Mouse (Mus musculus): ENCODE results near the gene Cd96.

Cd96 gene

DNA sequence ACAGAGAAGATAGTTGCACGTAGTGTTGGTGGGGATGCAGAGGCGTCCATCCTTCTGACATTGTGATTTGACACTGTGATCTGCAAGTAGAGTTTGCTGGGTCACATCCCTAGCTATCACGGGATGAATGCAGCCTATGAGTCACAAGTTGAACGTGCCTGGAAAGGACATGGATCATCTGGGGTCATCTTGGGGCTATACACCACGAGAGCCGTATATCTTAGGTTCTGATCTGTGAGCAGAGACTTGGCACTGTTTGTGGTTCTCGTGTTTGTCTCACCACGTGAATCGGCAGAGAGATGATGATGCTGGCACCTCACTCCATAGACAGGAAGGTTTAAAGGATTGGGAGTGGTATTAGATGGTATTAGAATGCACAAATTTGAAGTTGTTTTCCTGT is 86.2 kb downstream of the Cd96 start:
- no peak for DNase-seq

DNA sequence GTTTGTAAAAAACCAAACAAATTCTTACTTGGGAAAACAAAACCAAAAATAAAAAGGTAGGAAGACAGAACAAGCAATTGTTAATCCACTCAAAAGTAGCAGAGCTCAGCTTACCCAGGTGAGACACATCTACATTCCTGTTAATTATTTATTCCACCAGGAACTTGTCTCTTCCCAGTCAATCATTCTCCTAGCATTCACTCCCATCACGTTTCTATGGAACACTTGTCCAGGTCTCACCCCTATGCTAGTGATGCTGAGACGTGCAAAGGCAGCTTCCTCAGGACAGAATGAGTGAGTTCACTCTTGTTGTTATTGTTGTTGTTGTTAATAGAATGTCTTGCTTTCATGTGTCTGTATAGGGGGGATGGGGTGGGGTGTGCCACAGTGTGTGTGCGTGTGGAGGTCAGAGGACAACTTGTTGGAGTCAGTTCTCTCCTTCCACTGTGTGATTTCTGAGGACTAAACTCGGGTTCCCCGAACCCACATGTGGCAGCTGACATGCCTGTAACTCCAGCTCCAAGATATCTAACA is 97.0 kb downstream of the Cd96 start:
- no peak for DNase-seq

DNA sequence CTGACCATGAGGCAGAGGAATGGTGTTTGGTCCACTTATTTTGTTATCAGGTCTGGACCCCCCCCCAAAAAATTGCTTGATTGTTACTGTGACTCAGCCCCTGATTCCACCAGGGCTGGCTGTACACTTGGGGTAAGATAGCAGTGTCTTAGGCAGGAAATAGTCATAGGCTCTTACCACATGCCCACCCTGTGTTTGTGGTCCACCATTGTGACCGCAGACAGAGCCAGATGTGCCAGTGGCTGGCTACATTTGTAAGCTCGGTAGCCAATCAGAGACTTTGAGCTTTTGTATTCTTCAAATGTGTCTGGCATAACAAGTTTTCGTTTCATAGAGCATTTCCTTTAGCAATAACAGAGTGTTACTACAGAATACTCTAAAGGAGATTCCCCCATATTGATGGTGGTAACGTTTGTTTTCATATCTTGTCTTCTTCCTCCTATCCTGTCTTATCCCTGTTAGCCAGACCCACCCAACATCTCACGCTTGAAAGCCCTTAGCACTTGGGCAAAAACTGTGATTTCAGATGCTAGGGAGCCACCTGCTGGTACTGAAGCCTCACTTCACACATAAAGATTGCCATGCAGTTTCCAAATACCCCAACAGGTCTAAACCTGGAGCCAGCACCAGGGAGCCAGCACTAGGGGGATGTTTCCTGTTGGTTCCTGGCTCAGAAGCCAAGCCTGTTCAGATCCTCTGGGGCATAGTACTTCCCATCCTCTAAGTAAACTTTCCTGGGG is 97.7 kb downstream of the Cd96 start:
- DNase-seq = peak; percentile 55 to 71

DNA sequence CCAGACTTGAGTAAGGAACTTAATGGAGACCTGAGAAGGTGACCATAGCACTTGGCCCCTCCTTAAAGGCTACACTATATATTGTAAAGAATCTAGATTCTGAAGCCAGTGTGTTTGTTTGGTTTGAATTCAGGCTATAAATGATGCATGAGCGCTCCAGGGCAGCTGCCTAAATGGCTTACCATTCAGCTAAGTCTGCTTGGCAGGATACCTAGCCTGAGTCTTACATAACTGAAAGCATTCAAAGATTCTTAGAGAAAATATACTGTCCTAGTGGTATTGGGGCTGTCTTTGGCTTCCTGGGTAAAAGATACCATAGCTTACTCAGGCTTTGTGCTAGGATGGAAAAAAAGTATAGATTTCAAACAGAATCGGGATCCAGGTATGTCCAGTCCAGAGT is 98.7 kb downstream of the Cd96 start:
- DNase-seq = no peak

DNA sequence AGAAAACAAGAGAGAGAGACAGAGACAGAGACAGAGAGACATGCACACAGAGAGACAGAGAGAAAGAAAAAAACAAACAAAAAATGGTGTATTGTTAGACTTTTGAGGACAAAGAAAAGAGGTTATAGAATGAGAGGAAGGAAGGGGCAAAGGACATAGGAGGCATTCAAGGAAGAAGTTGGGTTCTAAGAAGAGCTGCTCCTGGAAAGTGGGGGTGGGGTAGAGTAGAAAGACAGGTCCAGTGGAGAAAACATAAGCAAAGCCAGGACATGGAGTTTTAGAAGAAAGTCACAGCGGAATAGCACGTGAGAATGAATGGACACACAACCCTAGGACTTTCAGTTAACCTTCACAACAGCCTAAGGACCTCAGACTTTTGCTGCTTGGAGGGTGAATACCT is 99.7 kb downstream of the Cd96 start:
- no peak for DNase-seq

DNA sequence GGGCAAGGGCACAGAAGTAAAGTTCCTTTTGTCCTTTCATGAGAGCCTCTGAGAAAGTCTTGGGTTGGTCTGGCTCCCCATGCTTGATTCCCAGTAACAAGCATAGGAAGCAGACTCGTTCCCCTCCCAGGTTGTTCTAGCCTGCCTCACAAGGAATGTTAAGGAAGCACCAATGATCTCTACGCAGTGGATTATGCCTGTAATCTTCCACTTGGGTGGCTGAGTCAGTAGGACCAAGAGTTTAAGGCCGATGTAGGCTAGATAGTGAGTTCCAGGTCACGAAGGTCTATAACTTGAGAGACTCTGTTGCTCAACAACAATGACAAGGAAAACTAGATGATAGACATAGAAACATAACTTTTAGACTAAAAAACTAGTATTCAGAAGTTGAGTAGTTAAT is 100.3 kb downstream of the Cd96 start:
- no peak for DNase-seq

DNA sequence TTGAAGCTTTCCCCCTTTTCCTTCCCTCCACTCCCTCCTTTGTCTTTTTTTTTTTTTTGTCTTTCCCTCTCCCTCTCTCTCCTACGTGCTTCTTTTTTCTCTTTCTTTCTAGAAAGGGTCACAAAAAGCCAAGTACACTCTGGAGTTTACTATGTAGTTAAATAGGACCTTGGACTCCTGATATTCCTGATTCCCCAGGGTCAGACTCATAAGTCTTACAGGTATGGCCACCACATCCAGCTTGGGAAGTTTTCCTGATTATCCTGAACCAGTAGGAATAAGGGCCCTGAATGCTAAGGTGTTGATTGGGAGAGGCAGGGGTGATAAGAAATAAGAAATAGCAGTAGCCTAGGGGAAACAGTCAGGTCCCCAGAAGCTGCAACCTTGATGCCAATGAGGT is 100.7 kb downstream of the Cd96 start:
- no peak for DNase-seq

DNA sequence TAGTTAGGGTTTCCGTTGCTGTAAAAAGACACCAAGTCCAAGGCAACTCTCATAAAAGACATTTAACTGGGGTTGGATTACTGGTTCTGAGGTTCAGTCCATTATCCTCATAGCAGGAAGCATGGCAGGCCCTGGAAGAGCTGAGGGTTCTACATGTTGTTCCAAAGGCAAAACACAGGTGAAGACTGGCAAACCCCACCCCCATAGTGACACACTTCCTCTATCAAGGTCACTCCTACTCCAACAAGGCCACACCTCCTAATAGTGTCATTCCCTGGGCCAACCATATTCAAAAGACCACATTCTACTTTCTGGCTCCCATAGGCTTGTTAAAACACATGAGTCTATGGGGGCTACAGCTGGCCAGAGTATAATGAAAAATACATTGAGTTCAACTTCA is 108.4 kb downstream of the Cd96 start:
- DNase-seq = no peak

DNA sequence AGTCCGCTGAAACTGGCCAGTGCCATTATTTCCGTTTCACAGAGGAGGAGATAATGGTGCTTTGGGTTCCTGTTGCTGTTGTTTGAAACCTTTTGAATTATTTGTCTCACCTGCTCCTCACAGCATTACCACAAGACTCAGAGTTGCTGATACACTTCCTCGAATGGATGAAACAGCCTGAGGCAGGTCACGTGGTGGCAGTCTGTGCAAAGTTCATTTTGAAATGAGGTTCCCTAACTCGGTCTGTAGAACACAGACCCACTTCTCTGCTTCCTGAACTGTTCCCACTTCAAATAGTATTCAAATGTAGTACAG is 109.2 kb downstream of the Cd96 start:
- DNase-seq = peak in 1 of 2 experiments; percentile 48

DNA sequence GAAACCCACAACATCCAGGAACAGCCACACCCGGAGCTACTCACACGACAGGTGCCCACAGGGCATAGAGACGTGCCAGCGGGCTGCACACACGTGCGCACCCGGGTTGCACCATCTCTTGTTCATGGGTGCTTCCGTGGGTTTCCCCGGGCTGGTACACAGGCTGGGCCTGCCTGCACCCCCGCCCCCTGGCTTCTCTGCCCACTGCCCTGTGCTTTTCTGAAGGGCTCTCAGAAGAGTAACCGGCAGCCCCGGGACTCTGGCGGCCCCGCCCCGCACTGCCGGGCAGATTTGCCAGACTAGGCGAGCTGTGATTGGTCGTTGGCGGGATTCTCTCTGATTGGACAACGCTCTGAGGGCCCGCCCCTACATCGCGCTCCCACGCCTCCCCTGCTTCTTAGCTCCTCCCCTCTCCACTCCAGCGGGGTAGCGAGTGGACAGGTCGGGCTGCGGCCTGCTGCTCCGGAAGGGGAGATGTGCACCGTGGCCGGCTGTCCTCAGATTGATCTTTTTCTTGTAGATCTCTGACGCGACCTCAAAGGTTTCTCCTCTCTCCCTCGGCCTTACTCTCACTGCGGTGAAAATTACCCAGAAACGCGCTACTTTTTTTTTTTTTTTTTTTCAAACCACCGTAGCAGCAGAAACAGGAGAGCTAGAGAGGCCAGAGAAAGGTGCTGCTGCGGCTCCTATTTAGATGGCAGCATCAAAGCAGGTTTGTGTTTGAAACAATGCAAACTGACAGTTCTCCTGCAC is 109.7 kb downstream of the Cd96 start, which contains the start of gene Plcxd2:
Gene Plcxd2 (minus strand): TSS at position 66 of the 753 bp plus-strand sequence.
- DNase-seq = peak; percentile 96 to 97

DNA sequence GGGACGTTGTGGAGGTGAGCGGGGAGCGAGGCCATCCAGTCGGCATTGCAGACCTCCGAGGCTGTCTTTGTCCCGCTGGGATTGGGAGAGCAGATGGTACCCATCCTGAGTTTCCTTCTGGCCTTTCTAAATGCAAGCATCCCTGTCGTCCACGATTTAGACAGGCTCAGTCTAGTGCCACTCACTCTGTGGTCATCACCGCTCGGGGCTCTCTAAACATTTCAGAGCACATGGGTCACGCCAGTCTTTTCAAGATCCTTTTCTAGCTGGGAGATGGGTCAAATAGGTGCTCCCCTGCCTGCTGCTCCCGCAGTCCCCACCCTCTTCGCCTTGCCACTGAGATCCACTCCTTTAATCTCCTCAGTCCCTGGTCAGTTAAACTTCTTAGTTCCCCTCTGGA is 110.3 kb downstream of the Cd96 start:
- DNase-seq = peak; percentile 72 to 73

DNA sequence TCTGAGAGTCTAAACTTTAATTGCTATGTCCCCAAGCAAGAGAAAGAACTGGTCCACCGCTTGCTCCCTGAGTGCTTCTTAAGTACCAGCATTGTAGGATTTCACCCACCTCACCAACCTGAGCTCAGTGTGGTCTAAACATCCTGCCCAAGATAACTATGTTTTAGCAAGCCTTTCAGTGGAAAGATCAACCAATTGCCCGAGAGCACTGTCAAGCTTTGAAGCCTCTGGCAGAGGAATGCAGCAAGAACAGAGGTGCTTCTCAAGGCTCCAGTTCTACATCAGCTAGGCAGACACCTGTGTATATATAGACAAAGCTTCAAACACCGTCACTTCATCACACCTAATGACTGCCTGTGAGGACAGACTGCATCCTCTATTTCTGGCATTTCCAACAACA is 111.3 kb downstream of the Cd96 start:
- peak; percentile 20 to 52 for DNase-seq

DNA sequence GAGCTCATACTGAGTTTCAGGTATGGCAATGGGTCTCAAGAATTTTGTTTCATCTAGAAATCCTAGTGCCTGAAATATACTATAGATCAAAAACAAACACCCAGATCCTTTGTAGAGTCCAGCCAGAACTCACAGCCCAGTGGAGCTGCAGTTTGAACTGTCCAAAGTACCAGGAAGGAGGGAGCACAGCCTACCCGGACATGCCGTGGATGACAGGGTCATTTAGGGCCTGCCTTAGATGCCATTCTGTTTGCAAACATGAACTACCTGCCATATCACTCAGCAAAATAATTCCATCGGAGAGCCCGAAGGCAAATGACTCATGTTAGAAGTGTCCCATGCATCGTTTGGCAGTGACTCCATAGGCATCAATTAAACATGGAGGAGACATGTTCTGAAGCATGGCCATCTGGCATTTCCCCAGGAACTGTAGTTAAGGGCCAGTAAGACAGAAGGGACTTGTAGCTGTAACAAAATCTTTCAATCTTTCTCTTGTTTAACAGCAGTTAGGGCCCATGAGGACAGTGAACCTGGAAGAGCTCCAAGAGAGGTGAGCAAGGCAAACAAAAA is 111.9 kb downstream of the Cd96 start:
- DNase-seq = peak; percentile 38 to 64

DNA sequence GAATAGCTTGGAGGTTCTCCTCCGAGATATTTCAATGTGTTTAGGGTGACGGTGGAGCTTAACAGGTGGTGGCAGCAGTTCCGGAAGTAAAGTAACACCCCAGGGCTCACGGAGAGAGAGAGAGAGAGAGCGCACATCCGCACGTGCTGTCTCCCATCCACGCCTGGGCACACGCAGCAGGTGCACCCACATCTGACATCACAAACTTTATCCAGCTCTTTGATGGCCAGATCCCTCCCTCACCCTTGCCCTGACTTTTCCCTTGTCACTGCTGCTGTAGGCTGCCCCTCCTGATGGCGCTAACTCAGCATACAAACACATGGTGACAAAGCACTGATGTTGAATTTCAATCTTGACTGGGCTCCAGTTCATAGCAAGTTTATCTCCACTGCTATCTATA is 113.8 kb downstream of the Cd96 start:
- no peak for DNase-seq

DNA sequence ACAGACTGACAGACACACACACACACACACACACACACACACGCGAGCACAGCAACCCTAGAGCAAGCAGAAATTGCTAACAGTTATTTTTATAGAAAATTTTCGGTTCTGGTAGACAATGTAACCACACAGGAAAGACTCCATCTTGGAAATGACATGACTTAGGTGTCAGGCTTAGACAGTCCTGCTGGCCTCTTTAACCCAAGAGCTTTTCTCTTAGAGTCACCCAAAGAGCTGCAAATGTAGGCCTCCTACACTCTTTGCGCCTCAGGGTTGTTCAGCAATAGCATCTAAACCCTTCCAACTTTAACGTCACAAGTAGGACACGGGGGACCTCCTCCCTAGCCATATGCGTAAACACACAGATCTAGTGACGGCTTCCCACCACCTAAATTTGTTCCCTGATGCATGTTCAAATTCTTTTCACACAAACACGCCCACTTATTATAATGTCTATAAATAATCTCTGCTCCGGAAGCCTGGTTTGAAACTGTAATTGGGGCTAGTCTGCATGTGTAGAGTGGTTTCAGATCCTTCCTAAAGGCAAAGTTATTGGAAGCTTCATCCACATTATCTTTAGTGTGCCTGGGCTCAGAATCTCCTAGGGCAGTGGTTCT is 118.4 kb downstream of the Cd96 start:
- DNase-seq = no peak

DNA sequence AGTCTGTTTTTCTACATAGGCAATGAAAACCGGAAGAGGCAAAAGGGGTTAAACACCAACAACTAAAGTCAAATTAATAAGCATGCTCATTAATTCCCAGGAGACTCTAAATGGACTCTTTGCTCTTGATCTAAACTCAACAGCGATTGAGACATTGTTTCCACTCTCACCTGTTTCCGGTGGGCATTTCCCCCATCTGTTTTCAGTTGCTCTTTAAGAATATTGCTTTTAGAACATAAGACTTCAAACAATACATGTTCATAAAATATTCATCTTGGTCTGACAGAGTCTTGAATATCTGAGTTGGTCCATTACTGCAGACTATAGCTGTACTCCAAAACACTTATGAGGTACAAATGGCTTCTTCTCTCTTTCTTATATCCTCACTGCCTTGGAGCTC is 119.1 kb downstream of the Cd96 start:
- DNase-seq = no peak

DNA sequence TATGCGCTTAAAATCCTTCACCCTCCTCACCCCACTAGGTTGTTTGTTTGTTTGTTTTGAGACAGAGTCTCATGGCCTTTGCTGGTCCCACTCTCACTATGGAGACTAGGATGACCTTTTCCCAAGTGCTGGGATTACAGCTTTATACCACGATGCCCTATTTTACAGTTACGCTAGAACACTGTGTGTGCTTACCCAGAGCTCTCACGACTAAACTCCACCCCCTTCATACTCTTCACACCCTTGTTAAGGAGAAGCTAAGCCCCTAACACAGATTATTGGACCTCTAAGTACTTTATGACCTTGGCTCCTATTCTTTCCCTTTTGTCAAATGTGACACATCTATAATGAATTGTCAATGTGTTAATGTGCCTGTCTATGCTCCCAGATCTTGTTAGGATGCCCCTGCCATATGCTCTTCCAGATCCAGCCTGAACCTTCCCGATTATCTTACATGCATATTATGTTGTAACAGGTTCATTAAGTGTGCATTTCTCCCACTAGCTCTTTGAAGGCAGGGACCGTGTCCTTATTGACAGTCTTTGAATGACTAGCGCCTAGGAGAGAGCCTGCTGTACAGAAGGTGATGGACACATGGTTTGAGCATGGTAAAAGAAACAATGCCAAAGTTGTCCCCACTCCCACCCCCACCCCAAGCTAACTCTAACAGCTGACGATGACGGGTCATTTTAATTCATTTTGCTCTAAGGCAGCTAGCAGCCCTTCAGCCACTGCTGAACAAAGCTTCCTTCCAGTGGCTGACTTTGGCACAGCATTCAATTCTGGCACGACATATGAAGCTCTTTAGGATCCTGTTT is 120.5 kb downstream of the Cd96 start:
- DNase-seq = no peak

DNA sequence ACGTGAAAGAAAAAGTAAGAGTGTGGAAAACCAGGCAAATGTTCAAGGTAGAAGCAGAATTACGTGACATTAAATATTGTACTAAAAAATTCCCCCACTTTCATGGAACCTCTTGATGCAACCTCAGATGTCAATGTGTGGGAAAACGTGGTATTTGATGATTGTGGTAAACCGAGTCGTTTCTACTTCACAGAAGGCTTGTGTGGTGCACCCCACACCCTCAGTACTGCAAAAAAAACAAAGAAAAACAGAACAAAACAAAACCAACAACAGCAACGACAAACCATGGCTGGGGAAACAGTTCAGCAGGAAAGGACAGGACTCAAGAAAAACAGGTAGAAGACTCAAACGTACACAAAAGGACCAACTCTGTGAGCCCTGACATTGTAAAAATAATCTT is 121.8 kb downstream of the Cd96 start:
- DNase-seq = no peak

DNA sequence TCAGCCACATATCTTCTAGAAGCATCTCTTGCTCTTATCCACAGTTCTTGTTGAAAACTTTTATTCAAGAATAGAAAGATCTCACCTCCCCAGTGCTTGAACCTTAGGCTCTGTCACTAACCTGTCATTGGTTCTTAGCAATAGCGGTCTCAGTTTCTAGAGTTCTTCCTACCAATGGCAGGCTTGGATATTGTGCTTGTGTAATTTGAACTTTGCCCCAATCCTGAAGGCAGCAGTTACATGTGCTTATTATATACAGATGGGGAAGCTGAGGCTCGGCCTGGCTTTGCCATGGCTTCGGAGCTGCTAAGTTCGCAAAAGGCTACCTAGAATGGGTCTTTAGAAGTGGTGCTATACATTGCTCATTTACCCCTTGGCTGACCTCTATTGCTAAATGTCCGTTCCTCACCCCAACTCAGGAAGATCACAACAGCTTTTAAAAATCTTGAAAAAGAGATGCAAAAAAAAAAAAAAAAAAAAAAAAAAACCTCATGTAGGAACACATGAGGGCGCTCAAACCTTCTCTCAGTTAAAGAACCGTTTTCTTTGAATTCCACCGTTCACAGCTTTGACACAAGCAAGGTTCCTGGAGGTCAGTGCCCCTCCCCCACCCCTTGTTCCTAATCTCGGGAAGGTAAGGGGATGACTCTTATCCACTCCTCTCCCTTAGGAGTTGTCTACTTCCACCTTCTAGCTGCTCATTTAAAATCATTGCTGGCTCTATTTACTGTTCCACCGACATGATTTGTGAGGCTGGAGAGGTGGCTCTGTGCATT is 129.0 kb downstream of the Cd96 start:
- DNase-seq = peak in 1 of 2 experiments; percentile 42

DNA sequence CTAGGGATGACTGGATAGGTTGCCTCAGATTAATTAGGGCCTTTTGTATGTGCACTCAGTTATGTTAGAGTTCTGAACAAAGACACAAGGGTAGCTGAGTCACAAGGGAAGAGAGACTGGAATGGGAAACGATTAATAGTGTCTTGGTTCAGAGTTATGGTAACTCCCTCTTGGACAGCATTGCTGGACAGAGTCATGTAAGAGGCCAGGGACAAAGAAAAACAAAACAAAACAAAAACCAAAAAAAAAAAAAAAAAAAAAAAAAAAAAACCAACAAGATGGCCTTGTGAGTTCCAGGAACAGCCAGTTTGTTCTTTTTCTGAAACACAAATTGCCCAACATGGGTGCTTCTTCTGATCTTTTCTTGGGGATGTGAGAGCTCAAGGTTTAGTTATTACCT is 133.8 kb downstream of the Cd96 start:
- no peak for DNase-seq
